Mouse (Mus musculus) MEL (cell line): Measurements from ENCODE around the gene Slc1a4.

Source experiments
- CTCF ChIP-seq, 3 experiments: IDR thresholded peaks in 2 of 3; conservative IDR thresholded peaks in 1 of 3; 2 replicates each; pipeline ENCODE4 v1.5.1; 2011 to 2012; ENCODE audit warnings: low read length in 3 of 3, low read depth in 2 of 3, mild to moderate bottlenecking in 2 of 3, improper control_type of control experiment in 1 of 3, inconsistent platforms in 1 of 3, mixed read lengths in 1 of 3, moderate library complexity in 1 of 3; ENCODE audit not compliant: control insufficient read depth in 1 of 3, insufficient read depth in 1 of 3, poor library complexity in 1 of 3, severe bottlenecking in 1 of 3
- E2F4 ChIP-seq: IDR thresholded peaks from 2 replicates; pipeline ENCODE4 v1.6.1; 2011; ENCODE audit warnings: low read depth, low read length, improper control_type of control experiment, borderline replicate concordance
- EP300 ChIP-seq, 2 experiments: IDR thresholded peaks; 2 replicates each; pipeline ENCODE4 v1.6.1; 2011; ENCODE audit warnings: improper control_type of control experiment in 2 of 2, low read length in 2 of 2, low read depth in 1 of 2, mild to moderate bottlenecking in 1 of 2
- MYB ChIP-seq: IDR thresholded peaks from 2 replicates; pipeline ENCODE4 v1.6.1; 2011; ENCODE audit warnings: mild to moderate bottlenecking, low read depth, low read length, improper control_type of control experiment
- POLR2A ChIP-seq, 2 experiments: IDR thresholded peaks; 2 replicates each; pipeline ENCODE4 v1.6.1; 2011 to 2012; ENCODE audit warnings: low read length in 2 of 2, mild to moderate bottlenecking in 2 of 2, control low read depth in 1 of 2, improper control_type of control experiment in 1 of 2, low read depth in 1 of 2, moderate library complexity in 1 of 2; ENCODE audit not compliant: control insufficient read depth in 1 of 2, insufficient read depth in 1 of 2, poor library complexity in 1 of 2
- SMC3 ChIP-seq: IDR thresholded peaks from 2 replicates; pipeline ENCODE4 v1.6.1; 2011; ENCODE audit warnings: low read depth, low read length, improper control_type of control experiment
- UBTF ChIP-seq: IDR thresholded peaks from 2 replicates; pipeline ENCODE4 v1.6.1; 2012; ENCODE audit warnings: low read depth, mild to moderate bottlenecking, inconsistent platforms, low read length, improper control_type of control experiment, moderate library complexity, borderline replicate concordance; ENCODE audit not compliant: insufficient read depth
- USF1 ChIP-seq: IDR thresholded peaks from 2 replicates; pipeline ENCODE4 v1.6.1; 2014; ENCODE audit warnings: low read depth, mild to moderate bottlenecking, inconsistent platforms, low read length, improper control_type of control experiment, moderate library complexity

DNA sequence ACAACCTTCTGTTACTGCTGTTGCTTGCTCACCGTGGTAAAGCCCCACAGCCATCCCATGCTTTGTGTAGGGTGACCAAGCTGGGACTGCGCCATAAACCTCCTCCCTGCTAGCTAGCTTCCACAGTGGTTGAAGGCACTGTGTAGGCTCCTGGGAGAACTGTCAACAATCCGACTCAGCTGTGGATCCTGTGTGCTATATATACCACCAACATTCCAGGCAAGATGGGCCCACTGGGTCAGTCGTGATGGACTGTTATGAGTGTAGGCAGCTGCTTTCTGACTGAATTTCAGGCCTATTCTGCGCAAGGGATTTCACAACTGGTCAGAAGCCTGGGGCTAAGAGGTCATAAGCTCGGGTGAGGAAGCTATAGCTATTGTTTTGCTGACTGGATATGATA lies 32.6 kb downstream of the Slc1a4 start:
- TF ChIP-seq POLR2A (IDR thresholded peaks at IDR 0.05; ENCODE audit: control insufficient read depth in 1 of 2, insufficient read depth in 1 of 2, low read depth in 1 of 2, low read length in 2 of 2, poor library complexity in 1 of 2) (no peak), CTCF (IDR thresholded peaks at IDR 0.05 in 2 of 3, conservative IDR thresholded peaks at IDR 0.05 in 1 of 3; ENCODE audit: control insufficient read depth in 1 of 3, insufficient read depth in 1 of 3, low read depth in 2 of 3, low read length in 3 of 3, poor library complexity in 1 of 3, severe bottlenecking in 1 of 3) (no peak), UBTF (no peak), E2F4 (no peak), USF1 (no peak), MYB (no peak), EP300 (IDR thresholded peaks at IDR 0.05; ENCODE audit: low read depth in 1 of 2, low read length in 2 of 2) (no peak), SMC3 (no peak)
